In the genomic region with DNA sequence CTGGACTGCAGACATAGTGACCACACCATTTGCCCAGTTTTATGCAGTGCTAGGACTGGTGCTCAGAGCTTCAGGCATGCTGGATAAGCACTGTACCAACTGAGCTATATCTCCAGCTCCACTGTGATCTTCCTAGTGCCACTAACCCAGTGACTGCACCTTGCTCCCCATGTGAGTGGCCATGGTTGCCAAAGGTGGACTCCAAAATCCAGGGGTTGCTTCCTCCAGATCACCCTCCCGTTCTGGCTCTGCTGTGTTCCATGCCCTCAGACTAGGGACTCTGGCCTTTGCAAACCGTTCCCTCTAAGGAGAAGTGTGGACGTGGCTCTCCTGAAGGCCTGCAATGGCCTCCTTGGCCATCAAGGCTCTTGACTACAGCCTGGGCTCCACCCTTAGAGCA, we compare ENCODE assay signal across 22 mouse cellular contexts.
"Had no signal": no experiment of that assay in that cellular context is flagged by ENCODE, and none has a peak within 500 bp of the region (broad histone marks: within the 10 kb centered on the region; RNA-seq: fewer than 3 reads in every experiment).

No protein-coding gene starts in this region.

- H3K4me1 ChIP-seq: liver, embryonic 12.5 days had no signal

- ATAC-seq: forebrain, embryonic 16.5 days; hindbrain, embryonic 16.5 days; inflammation-experienced regulatory T-cells, adult 6 months; intestine, embryonic 15.5 days; intestine, postnatal 0 days; liver, embryonic 12.5 days had no signal

- H3K27ac ChIP-seq: heart, embryonic 10.5 days; hindbrain, embryonic 10.5 days; hindbrain, embryonic 12.5 days; hindbrain, embryonic 14.5 days; intestine, embryonic 15.5 days; limb, embryonic 13.5 days; limb, embryonic 15.5 days; liver, embryonic 12.5 days; liver, embryonic 14.5 days had no signal

- H3K4me3 ChIP-seq: gastrocnemius, adult 2 months; heart, embryonic 10.5 days; heart, embryonic 12.5 days; hindbrain, embryonic 10.5 days; hindbrain, embryonic 12.5 days; intestine, embryonic 15.5 days; limb, embryonic 13.5 days; limb, embryonic 15.5 days; liver, embryonic 12.5 days had no signal

- DNase-seq: gastrocnemius, postnatal 10 days; heart, adult 18-20 months; heart, postnatal 10 days; heart, postnatal 4 days; layer of hippocampus, adult 9-11 months; layer of hippocampus, postnatal 36 days; left cerebral cortex, postnatal 4 days had no signal

- H3K9me3 ChIP-seq: heart, embryonic 10.5 days; heart, embryonic 12.5 days; hindbrain, embryonic 10.5 days; hindbrain, embryonic 12.5 days; intestine, embryonic 15.5 days; limb, embryonic 13.5 days; limb, embryonic 15.5 days; liver, embryonic 12.5 days had no signal

- H3K27me3 ChIP-seq: heart, embryonic 12.5 days; hindbrain, embryonic 12.5 days; intestine, embryonic 15.5 days; limb, embryonic 13.5 days; limb, embryonic 15.5 days; liver, embryonic 12.5 days had no signal

- H3K9ac ChIP-seq: heart, embryonic 12.5 days; hindbrain, embryonic 12.5 days; hindbrain, embryonic 14.5 days; intestine, embryonic 15.5 days; limb, embryonic 13.5 days; limb, embryonic 15.5 days; liver, embryonic 12.5 days; liver, embryonic 14.5 days had no signal

- H3K4me2 ChIP-seq: heart, embryonic 12.5 days; hindbrain, embryonic 12.5 days; hindbrain, embryonic 14.5 days; intestine, embryonic 15.5 days; limb, embryonic 13.5 days; limb, embryonic 15.5 days; liver, embryonic 12.5 days had no signal

- H3K36me3 ChIP-seq: heart, embryonic 10.5 days; heart, embryonic 12.5 days; hindbrain, embryonic 10.5 days; hindbrain, embryonic 12.5 days; intestine, embryonic 15.5 days; limb, embryonic 13.5 days; limb, embryonic 15.5 days; liver, embryonic 12.5 days had no signal
